Mouse (Mus musculus) hindbrain, embryonic 16.5 days (tissue): ENCODE data around the gene Trio. TPM values are rescaled to one million over a fixed set of nuclear protein-coding genes. Genes with fewer than 3 reads are reported as not detected.

Experiments
- ATAC-seq: fragments of 200-750 bp; cut with Nextera tagmentation; 2 replicates; pipeline ENCODE4 v1.8.0; 2017; ENCODE audit warnings: moderate TSS enrichment, moderate library complexity
- H3K27ac ChIP-seq: fragments of 300-500 bp; sonication (generic); 2 replicates; pipeline ENCODE4 v1.5.1; 2014; ENCODE audit warnings: low read depth, mild to moderate bottlenecking, control low read depth, low read length, moderate library complexity
- H3K27me3 ChIP-seq: fragments of 300-500 bp; sonication (generic); replicated peaks from 2 replicates; pipeline ENCODE4 v1.6.1; 2014; ENCODE audit warnings: low read length; ENCODE audit not compliant: control insufficient read depth, insufficient read depth
- H3K36me3 ChIP-seq: fragments of 300-500 bp; sonication (generic); 2 replicates; pipeline ENCODE4 v1.6.1; 2014; ENCODE audit warnings: mild to moderate bottlenecking, low read length, moderate library complexity, mixed read lengths; ENCODE audit not compliant: control insufficient read depth, insufficient read depth
- H3K4me1 ChIP-seq: fragments of 300-500 bp; sonication (generic); 2 replicates; pipeline ENCODE4 v1.6.1; 2014; ENCODE audit warnings: low read depth, low read length; ENCODE audit not compliant: control insufficient read depth, insufficient read depth
- H3K4me2 ChIP-seq: fragments of 300-500 bp; sonication (generic); 2 replicates; pipeline ENCODE4 v1.6.1; 2014; ENCODE audit warnings: mild to moderate bottlenecking, low read length, control low read depth, moderate library complexity
- H3K4me3 ChIP-seq: fragments of 300-500 bp; sonication (generic); 2 replicates; pipeline ENCODE4 v1.5.1; 2014; ENCODE audit warnings: mild to moderate bottlenecking, low read length, control low read depth, moderate library complexity
- H3K9ac ChIP-seq: fragments of 300-500 bp; sonication (generic); 2 replicates; pipeline ENCODE4 v1.6.1; 2014; ENCODE audit warnings: low read depth, mild to moderate bottlenecking, control low read depth, low read length, moderate library complexity
- H3K9me3 ChIP-seq: fragments of 300-500 bp; sonication (generic); 2 replicates; pipeline ENCODE4 v1.6.1; 2014; ENCODE audit warnings: mild to moderate bottlenecking, low read length, moderate library complexity; ENCODE audit not compliant: control insufficient read depth
- WGBS: fragments of 180-500 bp; shearing (Covaris S2); extraction: QIAGEN DNeasy Blood & Tissue Kit; methylation state at CpG from one replicate; pipeline ENCODE4 v1.1.7; 2014; 5-methylcytosine and 5-hydroxymethylcytosine counted together
- polyA plus RNA-seq: library from polyadenylated mRNA; unstranded; fragments of >200 nt; fragmentation: Nextera tagmentation; extraction: Ambion mirVana; gene quantifications from 2 replicates; pipeline ENCODE4 v1.2.1, GENCODE M21; 2015

Gene Trio
- polyA plus RNA-seq, 1 experiment from 2014 or later, result 31.1 TPM

DNA sequence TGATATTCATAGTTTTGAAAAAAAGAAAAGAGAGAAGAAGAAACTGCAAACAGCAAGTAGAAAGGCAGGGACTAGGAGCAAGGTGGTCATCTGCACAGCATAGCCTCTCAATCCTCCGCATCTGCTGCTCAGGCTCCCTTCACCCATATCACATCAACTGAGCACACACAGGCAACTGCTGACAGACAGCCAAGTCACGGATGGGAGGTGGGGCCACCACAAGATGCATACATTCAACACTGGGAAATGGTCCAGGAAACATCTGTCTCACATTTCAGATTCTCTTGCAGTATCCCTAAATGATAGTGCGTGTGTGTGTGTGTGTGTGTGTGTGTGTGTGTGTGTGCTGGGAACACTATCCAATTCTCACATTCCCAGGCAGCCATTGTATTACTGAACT is 247.4 kb downstream of the Trio start:
- Histone ChIP-seq H3K9me3 (no peaks in the 10 kb centered on the region), H3K36me3 (no peaks in the 10 kb centered on the region; the same call in 1 of the 2 replicates), H3K9ac (no peak overlapping the region), H3K27me3 (no peaks in the 10 kb centered on the region), H3K27ac (peak overlapping the region; percentile 78), H3K4me3 (no peak overlapping the region), H3K4me1 (peaks cover 63% of the 10 kb centered on the region), H3K4me2 (no peak overlapping the region)
- 18% methylated on average over 3 of the region's 3 CpGs for WGBS
- no peak for ATAC-seq

DNA sequence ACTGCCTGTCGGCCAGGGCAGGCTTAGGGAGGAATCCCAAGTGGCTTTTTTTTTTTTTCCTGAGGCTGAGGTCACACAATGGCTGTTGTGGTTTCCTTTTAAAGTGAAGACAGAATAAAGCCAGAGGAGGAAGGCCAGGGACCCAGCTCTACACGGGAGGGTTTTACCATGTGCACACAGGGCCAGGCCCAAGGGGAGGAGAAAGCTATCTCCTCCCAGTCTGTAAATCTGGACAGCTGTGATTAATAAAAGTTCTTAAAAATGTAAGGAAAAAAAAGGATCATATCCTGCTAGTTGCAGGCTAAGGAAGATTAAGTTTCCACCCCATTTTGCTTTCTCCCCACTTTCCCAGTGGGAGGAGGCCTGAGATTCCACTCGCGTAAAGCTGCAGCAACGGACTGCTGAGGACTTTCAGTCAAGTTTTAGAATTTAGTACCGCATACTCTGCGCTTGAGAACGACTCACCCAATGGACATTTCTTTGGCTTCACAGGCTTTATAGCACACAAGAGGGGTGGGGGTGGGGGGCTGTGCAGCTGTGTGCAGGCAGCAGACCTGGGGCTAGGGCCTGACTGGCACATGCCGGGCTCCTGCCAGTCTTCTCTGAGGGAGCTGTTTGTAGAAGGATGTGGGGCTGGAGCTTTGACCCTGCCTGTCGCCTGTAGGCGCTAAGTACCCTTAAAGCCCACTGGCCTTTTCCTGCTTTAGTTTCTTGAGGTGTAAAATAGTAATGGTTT is 248.0 kb downstream of the Trio start:
- Histone ChIP-seq H3K4me1 (peaks cover 57% of the 10 kb centered on the region), H3K4me3 (no peak overlapping the region), H3K9me3 (no peaks in the 10 kb centered on the region), H3K27ac (peak overlapping the region; percentile 78), H3K27me3 (no peaks in the 10 kb centered on the region), H3K9ac (peak overlapping the region; percentile 46; the same call in 1 of the 2 replicates), H3K4me2 (no peak overlapping the region), H3K36me3 (peaks cover 3% of the 10 kb centered on the region; the same call in 1 of the 2 replicates)
- no peak for ATAC-seq
- WGBS, result 27% methylated on average over 11 of the region's 11 CpGs

DNA sequence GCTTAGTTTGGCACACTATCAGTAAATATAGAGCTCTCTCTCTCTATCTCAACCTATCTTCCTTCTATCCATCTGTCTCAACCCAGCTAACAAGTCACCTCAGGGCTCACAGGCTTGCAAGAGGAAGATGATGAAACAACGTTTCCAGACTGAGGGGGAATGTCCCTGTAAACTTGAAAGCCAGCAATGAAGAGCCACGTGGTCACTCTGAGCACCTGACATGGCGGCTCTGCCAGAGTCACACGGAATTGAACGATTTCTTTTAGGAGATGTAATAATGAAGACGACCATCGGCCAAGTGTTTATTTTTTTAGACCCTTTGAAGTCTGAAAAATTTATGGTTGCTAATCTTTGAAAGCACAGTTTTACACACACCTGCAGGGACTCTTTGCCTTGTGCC is 251.2 kb downstream of the Trio start:
- no peaks in the 10 kb centered on the region for H3K27me3 ChIP-seq
- H3K36me3 ChIP-seq, result peaks cover 3% of the 10 kb centered on the region; the same call in 1 of the 2 replicates
- H3K4me1 ChIP-seq, result peaks cover 29% of the 10 kb centered on the region
- no peak overlapping the region for H3K9ac ChIP-seq
- H3K4me3 ChIP-seq, result no peak overlapping the region
- no peak overlapping the region for H3K4me2 ChIP-seq
- H3K27ac ChIP-seq, result no peak overlapping the region
- H3K9me3 ChIP-seq, result no peaks in the 10 kb centered on the region
- no peak for ATAC-seq
- 74% methylated on average over 7 of the region's 7 CpGs for WGBS

DNA sequence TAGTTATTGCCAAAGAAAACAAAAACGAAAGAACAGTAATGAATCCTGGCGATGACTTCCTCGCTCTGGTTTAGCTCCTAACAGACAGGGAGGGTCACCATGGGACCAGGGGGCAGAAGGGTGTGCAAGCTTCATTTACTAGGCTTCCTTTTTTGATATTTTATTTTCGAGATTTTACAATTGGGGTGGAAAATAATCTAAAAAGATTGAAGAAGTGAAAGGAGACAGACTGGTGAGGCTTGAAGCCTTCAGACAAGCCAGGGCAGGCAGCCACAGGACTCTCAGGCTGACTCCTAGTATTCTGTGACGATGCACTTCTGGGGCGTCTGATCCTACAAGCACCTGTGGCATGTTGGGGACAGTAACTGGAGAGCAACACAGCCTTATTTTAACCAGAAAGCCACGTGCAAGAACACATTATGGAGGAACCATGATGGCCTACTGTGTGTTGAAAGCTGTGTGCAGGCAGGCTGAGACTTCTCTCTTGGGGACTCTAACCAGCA is 253.5 kb downstream of the Trio start:
- H3K27me3 ChIP-seq, result no peaks in the 10 kb centered on the region
- H3K9ac ChIP-seq, result no peak overlapping the region
- no peak overlapping the region for H3K27ac ChIP-seq
- H3K36me3 ChIP-seq, result peaks cover 14% of the 10 kb centered on the region; the same call in 1 of the 2 replicates
- peaks cover 6% of the 10 kb centered on the region for H3K4me1 ChIP-seq
- H3K9me3 ChIP-seq, result no peaks in the 10 kb centered on the region
- ATAC-seq, result no peak
- no peak overlapping the region for H3K4me3 ChIP-seq
- 88% methylated on average over 7 of the region's 7 CpGs for WGBS
- H3K4me2 ChIP-seq, result no peak overlapping the region

DNA sequence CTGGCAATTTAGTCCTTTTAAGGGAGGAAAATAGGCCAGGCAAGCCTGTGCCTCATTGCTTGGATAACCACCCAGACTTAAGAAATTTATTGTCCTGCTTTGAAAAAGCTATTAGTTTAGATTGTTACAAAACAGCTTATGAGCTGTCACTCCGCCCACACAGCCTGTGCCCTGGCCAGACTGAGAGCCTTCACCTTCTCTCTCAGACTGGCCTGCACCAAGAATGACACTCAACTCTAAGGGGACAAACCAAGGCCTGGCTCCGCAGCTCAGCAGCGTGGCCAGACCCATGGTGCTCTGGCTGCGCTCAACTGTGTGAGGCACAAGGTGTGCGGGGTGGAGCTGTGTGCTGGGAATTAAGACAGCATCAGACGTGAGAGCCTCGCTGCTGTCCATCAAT is 254.1 kb downstream of the Trio start:
- H3K4me1 ChIP-seq, result 0 out of 2 replicates have a peak, but pooled peaks cover under 1% of the 10 kb centered on the region
- H3K9ac ChIP-seq, result no peak overlapping the region
- H3K27me3 ChIP-seq, result no peaks in the 10 kb centered on the region
- no peak for ATAC-seq
- 82% methylated on average over 7 of the region's 7 CpGs for WGBS
- H3K4me3 ChIP-seq, result no peak overlapping the region
- no peaks in the 10 kb centered on the region for H3K9me3 ChIP-seq
- H3K36me3 ChIP-seq, result peaks cover 14% of the 10 kb centered on the region; the same call in 1 of the 2 replicates
- no peak overlapping the region for H3K4me2 ChIP-seq
- no peak overlapping the region for H3K27ac ChIP-seq

DNA sequence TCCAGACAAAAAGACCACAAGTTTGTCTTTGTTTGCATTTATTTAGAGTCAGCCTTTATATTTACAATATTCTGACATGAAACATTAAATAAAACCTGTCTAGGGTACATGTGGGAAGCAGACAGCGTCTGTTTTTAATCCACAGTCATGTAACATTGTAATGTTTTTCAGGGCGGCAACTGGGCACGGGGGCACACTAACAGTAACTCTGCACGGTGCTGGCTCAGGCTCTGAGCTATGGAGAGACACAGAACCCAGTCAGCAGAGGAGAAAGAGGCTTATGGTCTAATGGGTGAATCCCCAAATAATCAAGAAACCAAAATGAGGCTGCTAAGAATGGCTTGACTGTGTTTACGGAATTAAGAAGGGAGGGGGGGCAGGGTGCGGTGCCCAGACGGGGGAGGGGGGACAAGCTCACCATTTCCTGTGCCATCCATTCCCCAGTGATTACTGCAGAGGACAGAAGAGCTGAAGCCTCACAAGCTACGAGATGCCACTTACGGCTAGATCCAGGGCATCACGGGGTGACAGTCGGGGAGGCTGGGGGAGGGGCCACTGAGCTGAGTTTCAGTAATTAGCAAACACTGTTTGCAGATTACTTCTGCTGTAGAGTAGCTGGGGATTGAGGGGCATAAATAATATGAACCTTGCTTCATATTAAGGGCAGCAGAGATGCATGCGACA is 255.0 kb downstream of the Trio start:
- Histone ChIP-seq H3K27ac (no peak overlapping the region), H3K27me3 (no peaks in the 10 kb centered on the region), H3K4me1 (no peaks in the 10 kb centered on the region), H3K9me3 (no peaks in the 10 kb centered on the region), H3K4me2 (no peak overlapping the region), H3K4me3 (no peak overlapping the region), H3K9ac (no peak overlapping the region), H3K36me3 (peaks cover 17% of the 10 kb centered on the region; the same call in 1 of the 2 replicates)
- 62% methylated on average over 12 of the region's 12 CpGs for WGBS
- peak; percentile 46 for ATAC-seq

DNA sequence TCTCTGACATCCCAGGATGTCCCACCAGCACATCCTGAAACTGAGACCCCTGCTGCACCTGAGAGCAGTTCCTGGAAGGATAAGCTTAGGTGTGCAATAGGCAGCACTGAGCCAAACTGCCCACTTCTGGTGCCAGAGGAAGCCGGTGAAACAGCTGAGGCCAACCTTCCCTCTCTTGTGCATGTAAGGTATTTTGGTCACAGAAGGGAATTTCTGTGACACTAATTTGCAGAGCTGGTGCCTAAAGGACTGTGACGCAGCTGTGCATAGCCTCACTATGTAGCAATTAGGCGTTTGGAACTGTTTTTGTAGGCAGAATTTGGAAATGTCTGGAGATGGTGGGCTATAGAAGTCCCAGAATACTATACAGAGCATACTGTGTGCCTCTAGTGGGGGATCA is 264.2 kb downstream of the Trio start:
- H3K27ac ChIP-seq, result peak overlapping the region; percentile 32; the same call in 1 of the 2 replicates
- no peaks in the 10 kb centered on the region; the same call in 1 of the 2 replicates for H3K4me1 ChIP-seq
- H3K4me2 ChIP-seq, result no peak overlapping the region
- H3K27me3 ChIP-seq, result no peaks in the 10 kb centered on the region
- no peaks in the 10 kb centered on the region for H3K9me3 ChIP-seq
- no peak for ATAC-seq
- no peak overlapping the region for H3K4me3 ChIP-seq
- no peak overlapping the region for H3K9ac ChIP-seq
- 61% methylated on average over 3 of the region's 3 CpGs for WGBS
- H3K36me3 ChIP-seq, result peaks cover 20% of the 10 kb centered on the region

DNA sequence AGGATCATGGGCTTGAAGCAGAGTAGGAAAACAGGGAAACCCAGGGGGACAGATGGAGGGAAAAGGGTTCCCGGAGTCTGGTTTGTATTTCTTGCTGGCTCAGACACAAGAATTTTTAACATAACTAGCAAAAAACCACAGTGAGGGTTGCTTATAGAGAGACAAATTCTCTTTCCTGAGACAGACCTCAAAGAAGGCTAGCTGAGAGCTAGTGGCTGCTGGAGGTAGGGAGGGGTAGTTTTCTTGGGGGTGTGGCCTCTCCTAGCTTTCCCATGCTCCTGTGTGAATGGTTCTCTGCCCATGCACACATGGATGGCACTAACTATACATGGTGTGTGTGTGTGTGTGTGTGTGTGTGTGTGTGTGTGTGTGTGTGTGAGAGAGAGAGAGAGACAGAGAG is 265.0 kb downstream of the Trio start:
- 78% methylated on average over 1 of the region's 1 CpGs for WGBS
- no peak for ATAC-seq

DNA sequence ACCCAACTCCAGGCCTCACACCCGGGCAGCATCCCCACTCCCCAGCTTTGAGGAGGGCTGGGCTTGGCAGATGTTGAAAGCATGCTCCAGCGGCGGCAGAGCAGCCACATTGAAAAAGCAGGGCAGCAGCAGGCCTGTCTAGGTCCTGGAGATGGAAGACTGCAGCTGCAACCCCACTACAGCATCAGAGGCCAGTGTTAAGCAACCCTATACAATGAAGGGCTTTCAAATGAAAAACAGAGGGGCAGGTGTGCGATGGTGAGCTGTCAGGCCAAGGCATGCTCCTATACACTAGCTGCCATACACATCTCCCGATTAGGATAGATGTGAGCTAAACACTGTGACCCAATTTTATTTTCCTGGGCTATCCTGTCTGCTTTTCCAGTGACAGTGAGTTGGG is 265.8 kb downstream of the Trio start:
- 61% methylated on average over 5 of the region's 5 CpGs for WGBS
- Histone ChIP-seq H3K27me3 (no peaks in the 10 kb centered on the region), H3K9me3 (no peaks in the 10 kb centered on the region), H3K4me1 (no peaks in the 10 kb centered on the region; the same call in 1 of the 2 replicates), H3K27ac (no peak overlapping the region), H3K36me3 (peaks cover 21% of the 10 kb centered on the region), H3K9ac (no peak overlapping the region), H3K4me3 (no peak overlapping the region), H3K4me2 (no peak overlapping the region)
- ATAC-seq, result peak; percentile 68

More for the DNA sequence above, 265.0 kb downstream of the Trio start:
- no peak overlapping the region for H3K9ac ChIP-seq
- H3K36me3 ChIP-seq, result peaks cover 21% of the 10 kb centered on the region
- H3K27ac ChIP-seq, result no peak overlapping the region
- no peaks in the 10 kb centered on the region for H3K27me3 ChIP-seq
- no peak overlapping the region for H3K4me2 ChIP-seq
- H3K9me3 ChIP-seq, result no peaks in the 10 kb centered on the region
- no peaks in the 10 kb centered on the region; the same call in 1 of the 2 replicates for H3K4me1 ChIP-seq
- no peak overlapping the region for H3K4me3 ChIP-seq
